Mouse (Mus musculus) naive thymus-derived CD4-positive, alpha-beta T cell, adult 2 months (primary cell): ENCODE data around the gene Foxred2.

ENCODE experiments used
- DNase-seq: peaks from one replicate; pipeline ENCODE4 v3.0.0-alpha.2; 2011; ENCODE audit warnings: low read depth

Gene Foxred2

GRCm38 (mm10) chr15:77945711-77946110, 10.8 kb downstream of the Foxred2 start:
- DNase-seq: no peak

DNA sequence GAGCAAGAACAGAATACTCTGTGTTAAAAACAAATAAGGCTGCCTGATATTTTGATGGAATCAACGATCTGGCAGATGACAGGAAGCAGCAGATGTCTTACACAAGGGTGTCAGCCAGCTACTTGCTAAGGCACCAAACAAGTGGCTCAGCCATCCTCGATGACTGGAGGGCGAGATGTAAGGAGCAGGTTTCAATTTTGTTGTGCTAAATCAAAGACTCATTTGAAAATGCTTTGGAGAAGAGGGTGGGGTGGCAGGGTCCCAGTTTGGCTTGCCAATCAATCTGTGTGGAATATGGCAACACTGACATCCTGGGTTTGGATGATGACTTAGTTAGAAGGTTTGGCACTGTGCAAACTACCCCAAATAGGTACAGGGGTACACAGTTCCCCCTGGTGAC, 15.0 kb downstream of the Foxred2 start:
- no peak for DNase-seq

DNA sequence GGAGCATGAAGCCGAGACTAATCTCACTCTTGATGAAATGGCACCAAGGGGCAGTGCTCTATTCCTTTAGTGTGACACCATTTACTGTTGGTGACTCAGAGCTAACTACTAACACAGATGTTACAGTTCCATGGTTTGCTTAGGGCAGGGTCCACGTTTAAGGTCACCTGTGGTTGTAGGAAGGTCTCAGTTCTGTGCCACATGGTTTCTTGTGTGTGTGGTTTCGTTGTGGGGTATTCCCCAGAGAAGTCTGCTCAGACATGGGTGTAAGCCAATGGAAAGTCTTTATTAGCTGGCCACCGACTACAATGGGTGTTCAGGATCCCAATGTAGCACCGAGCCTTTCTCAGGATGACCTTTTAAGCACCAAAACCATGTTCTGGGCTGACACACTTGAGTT, 18.0 kb downstream of the Foxred2 start:
- no peak for DNase-seq

- no peak for DNase-seq
Measured at GRCm38 (mm10) chr15:77935673-77936375, 20.7 kb downstream of the Foxred2 start.

DNA sequence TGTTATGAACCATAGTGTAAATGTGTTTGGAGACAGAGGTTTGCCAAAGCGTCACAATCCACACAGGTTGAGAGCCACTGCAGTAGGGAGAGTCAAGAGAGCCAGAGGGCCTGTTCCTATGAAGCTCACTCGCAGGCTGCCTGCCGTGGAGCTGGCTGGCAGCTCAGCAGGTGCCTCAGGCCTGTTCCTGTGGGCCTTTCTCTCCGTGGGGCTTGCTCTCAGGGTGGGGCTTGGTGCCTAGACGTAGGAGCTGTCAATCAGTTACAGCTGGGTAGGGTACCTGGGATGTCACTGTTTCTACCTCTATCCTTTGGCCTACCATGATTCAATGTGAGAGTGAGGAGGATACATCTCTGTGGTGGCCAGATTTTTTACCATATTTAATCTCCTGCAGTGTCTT, 21.6 kb downstream of the Foxred2 start:
- no peak for DNase-seq

- DNase-seq: no peak
Measured at GRCm38 (mm10) chr15:77934326-77934725, 22.2 kb downstream of the Foxred2 start.

GRCm38 (mm10) chr15:77933770-77934169, 22.8 kb downstream of the Foxred2 start:
- DNase-seq: peak; percentile 94

GRCm38 (mm10) chr15:77933222-77933621, 23.3 kb downstream of the Foxred2 start:
- DNase-seq: no peak

DNA sequence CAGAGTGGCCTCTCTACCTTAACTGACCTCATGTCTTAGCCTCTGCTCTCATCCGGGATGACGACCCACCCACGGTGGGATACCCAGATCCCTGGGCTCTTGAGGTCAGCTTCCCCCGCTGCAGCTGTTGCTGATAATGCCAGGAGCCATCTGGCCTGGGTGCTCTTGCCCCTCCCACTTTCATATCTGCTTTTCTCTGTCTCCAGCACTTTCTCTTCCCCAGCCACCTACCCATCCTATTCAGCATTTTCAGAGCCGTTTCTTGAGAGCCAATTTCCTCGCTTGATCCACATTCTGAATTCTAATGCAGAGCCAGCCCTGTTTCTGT, 24.9 kb downstream of the Foxred2 start:
- no peak for DNase-seq

- no peak for DNase-seq
Measured at GRCm38 (mm10) chr15:77930986-77931688, 25.4 kb downstream of the Foxred2 start.

DNA sequence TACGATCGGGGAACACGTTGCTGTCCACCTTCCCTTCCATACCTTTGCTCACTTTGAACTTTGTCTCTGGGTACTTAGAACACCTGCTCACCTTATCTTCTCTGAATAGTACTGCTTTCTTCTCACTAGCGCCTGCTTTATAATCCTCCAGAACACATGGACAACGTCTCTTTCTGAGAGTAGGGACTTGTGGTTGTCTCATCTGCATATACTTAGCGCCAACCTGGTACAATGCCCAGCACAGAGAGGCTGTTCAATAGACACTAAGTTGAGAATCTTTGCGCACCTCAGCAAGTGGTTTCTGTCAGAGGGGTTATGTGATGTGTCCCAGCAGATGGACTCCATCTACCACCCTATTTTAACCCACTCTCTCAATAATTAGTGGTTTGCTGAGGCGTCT, 26.7 kb downstream of the Foxred2 start:
- DNase-seq: no peak

- DNase-seq: peak; percentile 96
Measured at GRCm38 (mm10) chr15:77928673-77929331, 27.7 kb downstream of the Foxred2 start, which contains the start of gene Txn2. TSS of gene Txn2 (minus strand) at chr15:77929006.

DNA sequence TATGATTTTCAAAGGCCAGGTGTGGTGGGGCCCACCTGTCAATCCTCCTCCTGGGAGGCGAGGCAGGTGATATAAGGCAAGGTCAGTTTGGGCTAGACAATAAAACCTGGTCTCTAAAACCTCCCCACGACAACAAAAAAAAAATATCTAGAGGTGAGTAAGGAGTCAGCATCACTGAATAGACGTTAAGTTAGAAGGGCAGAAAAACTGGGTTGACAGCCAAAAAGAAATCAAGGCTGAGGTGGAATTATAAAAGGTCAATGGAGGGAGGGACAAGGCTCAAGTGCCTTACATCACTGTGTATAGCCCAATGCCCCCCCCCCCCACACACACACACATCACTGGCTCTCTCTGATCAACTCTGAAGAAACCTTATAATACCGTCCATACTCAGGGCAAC, 28.4 kb downstream of the Foxred2 start:
- DNase-seq: no peak

DNA sequence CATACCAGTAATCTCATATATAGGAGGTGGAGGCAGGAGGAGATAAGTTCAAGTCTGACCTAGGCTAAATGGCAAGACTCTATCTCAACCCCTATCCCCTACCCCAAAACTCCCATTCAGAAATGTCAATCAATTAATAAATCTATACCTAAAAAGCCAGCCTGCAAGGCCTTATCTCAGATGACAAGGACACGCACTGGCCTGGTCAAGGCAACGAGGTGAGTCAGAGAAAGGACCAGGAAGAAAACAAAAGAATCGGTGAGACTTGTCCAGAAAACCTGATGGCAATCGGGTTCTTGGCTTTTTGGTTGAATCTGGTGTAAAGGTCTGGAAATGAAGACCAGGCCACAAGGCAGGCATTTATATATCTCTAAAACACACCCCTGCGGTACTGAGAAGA, 29.6 kb downstream of the Foxred2 start:
- no peak for DNase-seq

DNA sequence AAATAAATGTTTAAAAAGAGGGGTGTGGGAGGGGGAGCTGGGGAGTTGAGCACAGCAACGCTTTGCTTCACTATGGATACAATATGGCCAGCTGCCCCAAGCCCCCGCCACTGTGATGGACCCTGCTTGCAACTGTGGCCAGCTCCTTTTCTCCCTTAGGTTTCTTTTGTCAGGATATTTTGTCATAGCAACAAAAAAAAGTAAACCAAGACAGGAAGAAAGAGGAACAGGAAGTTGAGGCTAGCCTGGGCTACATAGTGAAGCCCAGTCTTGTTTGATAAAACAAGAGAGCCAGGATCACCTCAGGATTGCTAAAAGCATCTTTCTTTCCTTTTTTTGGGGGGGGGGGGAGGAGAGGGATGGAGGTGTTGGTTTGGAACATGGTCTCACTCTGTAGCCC, 31.3 kb downstream of the Foxred2 start:
- no peak for DNase-seq

- peak; percentile 32 for DNase-seq
Measured at GRCm38 (mm10) chr15:77923267-77924035, 33.1 kb downstream of the Foxred2 start.

DNA sequence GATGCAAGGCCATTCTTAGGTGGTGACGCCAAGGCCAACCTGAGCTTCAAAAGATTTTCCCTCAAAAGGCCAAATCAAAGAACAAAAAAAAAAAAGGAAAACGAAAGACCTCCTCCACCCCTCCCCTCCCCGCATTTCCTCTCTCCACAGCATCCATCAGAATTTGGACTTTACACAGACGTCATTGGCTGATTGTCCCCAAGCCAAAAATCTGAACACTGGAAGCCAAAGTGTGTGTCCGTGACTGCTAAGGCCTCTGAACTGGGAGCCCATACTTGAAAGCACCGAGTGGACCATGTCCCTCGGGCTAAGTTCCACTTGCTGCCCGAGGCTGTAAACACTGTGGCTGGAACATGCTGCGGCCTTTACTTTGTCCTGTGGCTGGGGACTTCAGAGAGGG, 33.8 kb downstream of the Foxred2 start:
- DNase-seq: no peak

DNA sequence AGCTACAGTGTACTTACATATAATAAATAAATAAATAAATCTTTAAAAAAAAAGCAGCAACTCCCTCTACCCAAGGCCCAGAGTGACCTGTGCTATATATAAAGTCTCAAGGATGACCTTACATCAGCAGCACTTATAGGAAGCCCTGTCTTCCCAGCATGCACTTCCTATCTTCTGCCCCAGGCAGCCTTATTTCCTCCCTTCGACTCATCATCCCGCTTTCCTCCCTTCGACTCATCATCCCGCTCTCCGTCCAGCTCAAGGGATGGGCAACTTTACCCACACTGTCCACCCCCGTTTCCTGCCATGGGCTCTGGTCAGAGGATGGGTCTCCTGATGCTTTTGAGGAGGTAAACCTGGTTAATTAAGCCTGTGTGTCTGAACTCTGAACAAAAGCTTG, 34.9 kb downstream of the Foxred2 start:
- DNase-seq: no peak

DNA sequence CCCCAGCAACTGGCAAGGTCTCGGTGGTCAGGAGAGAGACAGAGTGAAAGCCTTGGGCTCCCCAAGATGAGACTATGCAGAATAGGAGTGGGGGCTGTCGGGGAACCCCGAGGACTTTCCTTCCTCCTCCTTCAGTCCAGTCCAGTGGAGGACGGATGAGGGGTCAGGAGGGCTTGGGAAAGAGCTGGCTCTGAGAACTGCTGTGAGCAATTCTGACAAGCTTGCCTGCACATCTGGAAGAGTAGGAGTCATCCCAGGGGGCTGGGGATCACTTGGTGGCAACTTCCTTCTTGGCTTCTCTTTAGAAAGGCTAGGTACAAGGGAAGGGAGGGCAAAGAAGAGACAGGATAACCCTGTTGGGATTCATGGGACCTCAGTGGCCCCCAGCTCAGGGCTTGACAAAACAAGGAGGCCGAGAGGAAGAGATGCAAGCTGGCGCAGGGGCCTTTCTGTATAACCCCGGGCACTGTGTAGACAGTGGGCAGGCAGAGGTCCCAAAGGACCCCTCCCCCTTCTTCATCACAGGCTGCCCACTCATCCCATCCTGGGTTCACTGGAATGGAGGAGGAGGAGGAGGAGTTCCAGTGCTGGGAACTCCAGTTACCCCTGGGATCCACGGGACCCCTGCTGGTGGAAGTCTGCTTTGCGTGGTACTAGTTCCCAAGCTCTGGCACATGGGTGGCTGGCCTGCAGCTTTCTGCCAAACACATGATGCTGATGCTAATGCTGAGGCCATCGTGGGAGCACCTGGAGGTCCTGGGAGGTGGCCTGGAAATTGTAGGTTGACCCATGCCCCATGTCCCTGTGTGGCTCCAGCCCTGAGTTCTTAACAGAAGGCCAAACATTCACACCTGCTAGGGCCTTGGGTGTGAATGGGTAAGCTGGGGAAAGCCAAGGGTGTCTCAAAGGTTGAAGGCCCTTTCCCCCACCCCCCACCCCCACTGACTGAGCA, 35.7 kb downstream of the Foxred2 start:
- DNase-seq: no peak

DNA sequence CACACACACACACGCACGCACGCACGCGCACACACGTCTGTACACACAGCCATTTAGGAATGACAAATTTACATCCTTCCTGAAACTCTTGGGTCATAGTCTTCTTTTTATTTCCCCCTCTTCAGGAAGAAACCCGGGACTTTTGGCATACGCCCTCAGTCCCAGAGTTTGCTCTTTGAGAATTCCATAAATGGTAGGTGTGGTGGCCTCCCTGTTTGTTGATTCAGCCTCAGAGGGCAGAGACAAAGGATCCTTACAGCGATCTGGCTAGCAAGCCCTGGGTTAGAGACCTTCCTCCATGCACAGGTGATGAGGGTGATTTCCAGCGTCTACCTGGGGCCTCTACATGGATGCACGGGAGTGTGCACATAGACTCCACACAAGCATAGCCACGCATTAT, 37.1 kb downstream of the Foxred2 start:
- DNase-seq: no peak

DNA sequence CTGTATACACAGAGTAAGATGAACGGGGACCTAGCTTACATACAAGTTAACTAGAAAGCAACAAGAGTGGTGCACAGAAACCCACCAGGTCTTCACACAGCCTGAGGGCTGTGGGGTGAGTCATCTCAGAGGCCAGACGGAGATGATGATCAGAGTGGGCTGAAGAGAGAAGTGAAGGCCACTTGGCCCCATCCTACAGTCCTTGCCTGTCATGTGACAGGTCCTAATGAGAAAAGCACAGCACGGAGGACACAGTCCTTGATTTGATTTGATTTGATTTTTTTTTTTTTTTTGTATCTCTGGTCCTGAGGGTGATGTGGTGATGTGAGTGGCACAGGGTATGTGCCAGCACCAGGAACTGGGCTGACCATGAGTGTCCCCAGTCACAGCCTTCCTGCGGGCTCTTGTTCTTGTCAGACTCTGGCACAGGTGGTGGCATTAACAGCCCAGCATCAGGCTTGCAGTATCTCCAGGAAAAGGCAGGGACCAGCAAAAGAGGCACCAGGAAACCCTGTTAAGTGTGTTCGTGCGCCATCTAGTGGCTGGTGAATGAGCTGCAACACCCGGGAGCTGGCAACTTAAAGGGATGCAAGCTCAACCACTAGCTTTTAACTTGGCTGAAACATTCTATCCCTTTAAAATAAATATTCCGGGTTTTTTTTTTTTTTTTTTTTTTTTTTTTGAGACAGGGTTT, 39.5 kb downstream of the Foxred2 start:
- peak; percentile 90 for DNase-seq
